In genomic region chr14:10933667-10934066, GRCm38 (mm10) we compare ENCODE assay signal across 18 mouse cellular contexts.
"Had no signal": no experiment of that assay in that cellular context is flagged by ENCODE, and none has a peak within 500 bp of the region (broad histone marks: within the 10 kb centered on the region; RNA-seq: fewer than 3 reads in every experiment).

No protein-coding gene starts in this region.

- H3K4me3 ChIP-seq: midbrain, embryonic 10.5 days; midbrain, embryonic 12.5 days; midbrain, embryonic 15.5 days; myocyte; neural tube, embryonic 13.5 days; neural tube, embryonic 15.5 days had no signal

- H3K27ac ChIP-seq: midbrain, embryonic 10.5 days; midbrain, embryonic 12.5 days; midbrain, embryonic 15.5 days; neural tube, embryonic 13.5 days; neural tube, embryonic 15.5 days had no signal

- DNase-seq: lung, adult 18-20 months; lung, embryonic 14.5 days; lung, postnatal 10 days; lung, postnatal 4 days; retina, postnatal 1 day; right cerebral cortex, adult 18-20 months; right cerebral cortex, postnatal 25 days; right cerebral cortex, postnatal 4 days; spleen, adult 18-20 months; thymus, adult 18-20 months; thymus, postnatal 14 days; thymus, postnatal 36 days had no signal

- H3K27me3 ChIP-seq: midbrain, embryonic 12.5 days; midbrain, embryonic 15.5 days; neural tube, embryonic 13.5 days; neural tube, embryonic 15.5 days had no signal

- H3K9me3 ChIP-seq: midbrain, embryonic 10.5 days; midbrain, embryonic 12.5 days; midbrain, embryonic 15.5 days; neural tube, embryonic 13.5 days; neural tube, embryonic 15.5 days had no signal

- ATAC-seq: midbrain, embryonic 15.5 days had no signal

- H3K4me1 ChIP-seq: midbrain, embryonic 12.5 days; midbrain, embryonic 15.5 days; neural tube, embryonic 13.5 days; neural tube, embryonic 15.5 days had no signal

- H3K9ac ChIP-seq: lung, embryonic 14.5 days; midbrain, embryonic 12.5 days; midbrain, embryonic 15.5 days; neural tube, embryonic 13.5 days; neural tube, embryonic 15.5 days had no signal

- H3K36me3 ChIP-seq: midbrain, embryonic 10.5 days; midbrain, embryonic 12.5 days; midbrain, embryonic 15.5 days; neural tube, embryonic 13.5 days; neural tube, embryonic 15.5 days had no signal

- H3K4me2 ChIP-seq: lung, embryonic 14.5 days; midbrain, embryonic 12.5 days; midbrain, embryonic 15.5 days; neural tube, embryonic 13.5 days; neural tube, embryonic 15.5 days had no signal
